Mouse (Mus musculus) mouse embryonic stem cell (cell line): ENCODE measurements around the gene Macc1.
"Not testable (repeated sequence)": the region's sequence is repeated elsewhere in the genome, so short reads cannot be mapped to it uniquely, and the experiment has no call there.

Experiments used
- in situ Hi-C, 2 experiments: fragments of 300-500 bp; cut with MboI; formaldehyde crosslinking; loops; 1 replicate in 1 of 2; 3 replicates in 1 of 2; pipeline ENCODE4 v1.14.3; 2019 to 2020; ENCODE audit warnings: low sequenced_read_pairs in 2 of 2, low pct_unique_long_range_greater_than_20kb in 1 of 2, mixed read lengths in 1 of 2; ENCODE audit not compliant: unreplicated experiment in 1 of 2

Macc1 gene

DNA sequence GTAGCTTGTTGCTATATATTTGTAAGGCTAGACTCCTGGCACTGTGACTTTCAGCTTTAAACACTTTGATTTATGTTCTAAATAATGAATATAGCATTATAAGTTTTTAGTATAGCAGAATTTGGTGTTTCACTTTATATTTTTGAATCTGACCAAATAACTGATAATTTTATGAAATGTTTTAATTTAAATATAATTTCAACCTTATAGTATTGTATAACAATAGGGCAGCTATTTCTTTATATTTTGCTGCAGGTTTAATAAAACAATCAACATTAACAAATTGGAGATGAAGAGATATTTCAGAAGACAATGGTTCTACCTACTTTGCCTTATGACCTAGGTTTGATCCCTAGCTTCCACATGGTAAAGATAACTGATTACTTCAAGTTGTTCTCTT is at the start of gene Macc1:
Macc1 (plus strand) TSS at position 301 of the 400 bp plus-strand sequence.
- in situ Hi-C loops, result no loop called here

DNA sequence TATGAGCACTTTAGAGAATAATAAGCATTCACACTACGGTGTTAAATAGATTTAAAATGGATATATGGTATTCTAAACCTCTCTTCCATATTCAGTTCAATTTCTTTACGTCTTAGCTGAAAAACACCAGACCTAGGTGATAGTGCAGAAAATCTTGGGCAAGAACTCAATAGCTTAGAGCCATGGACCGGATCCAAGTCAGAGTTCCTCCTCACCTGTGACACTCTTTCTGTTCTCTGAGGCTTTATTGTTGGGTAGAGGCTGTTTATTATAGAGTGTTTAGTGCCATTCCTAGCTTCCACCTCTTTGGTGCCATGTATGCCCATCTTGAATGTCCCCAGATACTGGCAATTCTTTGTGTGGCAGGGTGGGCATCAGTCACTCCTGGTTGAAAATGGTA is 49.6 kb upstream of the Macc1 start:
- in situ Hi-C loops, result no loop called here

DNA sequence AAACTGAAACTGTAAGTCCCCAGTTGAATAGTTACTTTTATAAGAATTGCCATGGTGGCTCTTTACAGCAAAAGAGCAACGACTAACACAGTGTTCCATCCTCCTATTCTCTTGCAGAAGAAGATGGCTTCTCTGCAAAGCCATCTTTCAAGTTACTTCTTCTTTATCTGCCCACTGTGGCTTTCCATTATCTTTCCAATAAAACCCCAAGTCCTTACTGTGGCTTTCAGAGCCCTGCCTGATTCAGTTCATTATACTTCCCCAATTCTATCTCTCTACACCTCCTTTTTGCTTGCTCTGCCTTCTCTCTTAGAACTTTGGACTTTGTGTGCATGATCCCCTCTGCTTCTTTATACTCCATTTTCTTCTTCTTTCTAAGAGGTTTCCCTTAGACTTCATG is 45.3 kb upstream of the Macc1 start:
- in situ Hi-C loops, result no loop called here

DNA sequence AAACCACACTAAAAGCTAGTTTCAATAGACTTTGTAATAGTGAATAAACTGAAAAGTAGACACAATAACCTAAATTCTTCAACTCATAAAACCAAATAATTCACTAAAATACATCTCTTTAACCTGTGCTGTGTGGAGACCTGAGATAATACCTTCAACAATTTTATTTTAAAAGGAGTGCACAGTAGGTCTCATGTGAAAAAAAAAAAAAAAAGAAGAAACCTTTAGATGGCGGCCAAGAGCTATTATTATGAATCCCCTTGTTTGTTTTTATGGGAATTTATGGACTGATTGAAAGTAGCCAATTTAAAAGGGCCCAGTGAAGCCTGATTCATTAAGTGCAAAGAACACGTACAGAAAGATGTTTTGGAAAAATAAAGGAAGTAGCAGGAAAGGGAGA is 44.0 kb upstream of the Macc1 start:
- in situ Hi-C loops, result no loop called here

DNA sequence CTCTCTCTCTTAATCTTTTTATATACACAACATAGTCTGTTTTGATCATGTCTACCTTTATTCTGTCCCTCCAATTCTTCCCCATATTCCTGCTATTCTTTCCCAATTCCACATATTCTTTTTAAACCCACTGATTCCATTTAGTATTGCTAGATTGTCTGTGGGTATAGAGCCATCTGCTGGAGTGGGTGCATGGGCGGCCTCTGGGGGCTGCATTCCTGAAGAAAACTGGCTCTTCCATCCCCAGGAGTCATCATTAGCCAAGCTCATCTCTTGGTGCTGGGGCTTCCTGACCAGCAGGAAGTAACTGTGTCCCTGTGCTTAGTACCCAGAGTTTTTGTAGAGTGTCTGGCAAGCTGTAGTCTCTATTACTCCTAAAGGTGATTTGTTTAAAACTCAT is 42.1 kb upstream of the Macc1 start:
- in situ Hi-C loops, result no loop called here

DNA sequence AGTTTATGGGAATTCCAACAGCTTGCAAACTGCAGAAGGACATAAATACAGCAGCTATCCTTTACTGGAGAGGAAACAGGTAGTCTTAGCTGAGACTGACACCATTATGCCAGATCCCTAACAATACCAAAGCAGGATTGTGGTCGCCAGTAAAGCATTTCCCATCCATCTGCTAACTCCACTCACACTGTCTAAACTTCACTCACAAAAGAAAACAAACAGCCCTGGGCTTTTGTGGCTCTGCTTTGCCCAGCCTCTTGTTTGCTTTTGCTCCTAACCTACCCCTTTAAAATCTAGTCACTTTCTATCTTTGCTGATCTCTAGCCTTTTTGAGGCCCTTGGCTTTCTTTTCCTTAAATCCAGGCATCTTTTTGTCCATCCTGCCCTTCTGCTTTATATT is 40.5 kb upstream of the Macc1 start:
- in situ Hi-C loops, result no loop called here

DNA sequence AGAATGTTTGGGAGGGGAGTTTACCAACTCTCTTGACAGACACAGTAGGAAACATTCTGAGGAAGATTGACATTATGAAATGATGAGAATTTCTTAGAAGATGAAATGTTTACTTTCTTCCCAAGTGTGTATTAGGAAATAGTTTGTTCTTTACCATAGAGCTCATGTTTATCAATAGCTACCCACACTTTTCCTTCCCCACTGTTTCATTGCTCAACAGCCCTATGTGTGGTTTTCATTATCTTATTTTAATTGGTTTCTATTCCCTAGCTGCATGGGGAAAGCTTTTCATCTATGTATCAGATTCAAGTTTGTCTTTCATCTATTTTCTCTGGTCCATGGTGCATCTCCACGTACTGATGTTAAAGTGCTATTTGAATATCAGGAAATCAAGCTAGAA is 37.8 kb upstream of the Macc1 start:
- in situ Hi-C loops, result no loop called here

DNA sequence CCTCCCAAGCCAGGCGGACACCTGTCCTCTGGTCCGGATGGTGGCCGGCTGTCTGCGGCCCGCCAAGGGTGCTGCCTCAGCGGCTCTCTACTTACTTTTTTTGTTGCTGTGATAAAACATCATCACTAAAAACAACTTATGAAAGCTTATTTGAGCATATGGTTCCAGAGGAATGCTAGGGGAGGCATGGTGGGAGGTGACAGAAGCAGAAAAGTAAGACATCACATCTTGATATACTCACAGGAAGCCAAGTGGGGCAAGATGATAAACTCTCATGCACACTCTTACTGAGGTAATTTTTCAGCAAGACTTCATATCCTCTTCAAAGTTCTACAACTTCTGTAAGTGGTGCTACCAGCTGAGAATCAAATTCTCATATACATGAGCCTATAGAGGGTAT is 22.5 kb upstream of the Macc1 start:
- in situ Hi-C loops, result no loop called here

DNA sequence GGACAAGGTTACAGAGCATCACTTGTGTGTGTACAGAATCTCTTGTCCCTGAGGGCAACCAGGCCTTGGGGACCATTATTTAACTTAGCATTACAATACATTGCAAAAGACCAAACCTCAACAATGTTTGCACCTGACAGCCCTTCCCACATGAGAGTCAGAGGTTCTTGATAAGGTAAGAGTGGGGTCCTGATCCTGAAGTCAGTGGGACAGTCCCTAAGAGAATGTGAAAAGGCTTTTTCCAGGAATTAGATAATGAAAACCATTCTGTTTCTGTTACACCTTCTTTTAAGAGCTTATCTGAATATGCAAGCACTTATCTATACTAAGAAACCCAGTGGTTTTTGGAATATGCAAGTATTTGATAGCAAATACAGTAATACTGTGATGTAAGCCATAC is 10.5 kb upstream of the Macc1 start:
- in situ Hi-C loops, result no loop called here

DNA sequence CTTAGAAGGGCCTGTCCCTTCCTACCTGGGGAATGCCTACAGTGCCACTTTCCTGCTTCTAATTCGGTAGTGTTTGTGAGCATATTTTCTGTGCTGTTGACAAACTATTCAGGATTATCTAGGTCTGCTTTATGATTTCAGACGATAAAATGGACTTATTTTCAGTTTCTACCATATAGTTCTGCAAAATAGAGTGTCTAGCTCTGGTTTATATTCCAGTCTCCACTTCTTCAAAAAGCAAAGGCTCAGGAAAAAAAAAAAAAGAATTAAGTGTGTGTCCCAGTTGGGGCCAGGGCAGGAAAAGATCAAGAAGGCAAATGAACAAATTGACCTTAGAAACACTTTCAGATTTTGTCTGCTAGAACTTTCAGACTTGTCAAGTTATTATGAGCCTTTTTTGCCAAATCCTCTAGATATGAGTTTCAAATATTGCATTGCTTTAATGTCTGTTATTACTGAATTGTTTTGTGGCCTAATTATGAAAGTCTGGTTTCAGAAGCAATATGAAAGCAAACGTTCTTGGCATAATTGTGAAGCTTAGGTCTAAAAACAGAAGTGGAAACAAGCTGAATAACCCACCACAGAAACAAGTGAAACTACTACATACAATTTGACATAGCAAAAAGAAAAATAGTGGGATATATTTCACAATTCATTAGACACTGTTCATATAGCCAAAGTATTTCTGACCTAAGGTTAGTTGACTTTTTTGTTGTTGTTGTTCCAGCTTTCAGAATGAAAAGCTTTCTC is 881 bp upstream of the Macc1 start:
- in situ Hi-C loops, result no loop called here

DNA sequence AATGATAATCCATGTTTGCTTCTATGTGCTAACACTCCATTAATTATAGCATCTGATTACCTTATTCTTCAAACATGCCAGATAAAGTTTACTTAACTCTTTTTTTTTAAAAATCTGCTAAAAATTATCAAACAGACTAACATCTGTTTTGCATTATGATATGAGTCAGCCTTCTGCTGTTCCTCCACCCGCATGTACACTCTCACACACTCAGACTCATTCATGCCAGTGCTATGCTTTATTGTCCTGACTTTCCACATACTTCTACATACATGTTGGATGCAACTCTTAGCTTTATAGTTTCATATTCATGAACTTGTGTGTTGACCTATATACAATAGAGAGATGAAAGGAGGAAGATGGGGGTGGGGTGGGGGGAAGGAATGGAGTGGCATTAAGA is 4.7 kb downstream of the Macc1 start:
- in situ Hi-C loops, result no loop called here

DNA sequence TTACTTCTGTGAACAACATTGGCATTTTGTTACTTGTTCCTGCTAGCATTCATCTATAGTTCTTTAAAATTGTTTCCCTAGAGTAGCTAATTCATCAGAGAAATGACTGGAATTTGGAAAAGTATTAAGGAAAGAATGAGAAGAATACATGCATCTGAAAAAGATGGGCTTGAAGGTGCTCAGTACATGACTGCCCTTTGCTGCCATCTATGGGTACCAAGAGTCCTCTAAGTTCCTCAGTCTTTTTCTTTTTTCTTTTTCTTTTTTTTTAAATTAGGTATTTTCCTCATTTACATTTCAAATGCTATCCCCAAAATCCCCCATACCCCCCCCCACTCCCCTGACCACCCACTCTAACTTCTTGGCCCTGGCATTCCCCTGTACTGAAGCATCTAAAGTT is 11.3 kb downstream of the Macc1 start:
- in situ Hi-C loops, result no loop called here

DNA sequence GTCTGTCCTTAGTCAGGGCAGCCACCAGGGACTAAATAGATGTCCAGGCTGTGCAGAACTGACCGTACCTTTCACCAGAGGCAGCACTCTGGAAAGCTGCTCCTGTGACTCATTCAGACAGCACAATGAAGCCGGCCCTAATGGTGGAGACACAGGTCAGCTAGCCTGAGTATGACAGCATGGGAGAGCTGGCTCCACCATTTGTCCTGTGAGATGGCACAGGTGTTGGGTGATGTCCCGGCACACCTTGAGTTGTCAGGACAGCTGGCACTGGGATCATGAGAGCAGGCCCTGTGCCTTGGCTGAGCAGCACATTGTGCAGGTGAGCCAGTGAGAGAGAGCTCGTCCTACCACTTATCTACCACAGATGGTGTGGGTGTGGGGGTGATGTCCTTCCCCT is 16.6 kb downstream of the Macc1 start:
- in situ Hi-C loops, result no loop called here

DNA sequence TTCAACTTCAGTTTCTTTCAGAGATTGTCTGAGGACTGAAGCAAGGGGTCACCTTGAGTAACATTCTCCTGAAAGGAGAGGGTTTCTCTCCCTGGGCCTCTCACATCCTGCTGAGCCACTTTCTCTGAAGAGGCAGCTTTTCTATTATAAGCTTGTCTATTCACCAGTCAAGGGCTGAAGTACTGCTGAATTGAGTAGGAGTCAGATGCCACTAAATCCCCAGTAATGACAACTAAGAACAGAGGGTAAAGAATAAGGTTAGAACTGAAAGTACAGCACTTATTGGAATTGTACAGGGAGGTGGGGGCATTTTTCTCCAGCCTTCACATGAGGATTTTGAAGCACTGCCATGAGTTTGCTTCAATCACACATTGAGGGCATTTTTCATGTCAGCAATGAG is 19.3 kb downstream of the Macc1 start:
- in situ Hi-C loops, result no loop called here

DNA sequence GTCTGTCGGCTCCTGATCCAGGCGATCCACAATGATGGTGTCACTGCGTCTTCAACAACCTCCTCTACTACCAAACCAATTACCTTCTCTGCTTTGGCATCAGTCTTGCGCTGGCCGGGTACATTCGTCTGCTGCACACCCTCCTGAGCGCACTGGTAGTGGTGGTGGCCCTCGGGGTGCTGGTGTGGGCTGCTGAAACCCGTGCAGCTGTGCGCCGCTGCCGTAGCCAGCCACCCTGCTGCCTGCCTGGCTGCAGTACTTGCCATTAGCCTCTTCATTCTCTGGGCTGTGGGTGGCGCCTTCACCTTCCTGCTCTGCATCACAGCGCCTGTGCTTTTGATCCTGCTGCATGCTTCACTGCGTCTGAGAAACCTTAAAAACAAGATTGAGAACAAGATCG is 38.5 kb downstream of the Macc1 start:
- in situ Hi-C loops, result not testable (repeated sequence)

DNA sequence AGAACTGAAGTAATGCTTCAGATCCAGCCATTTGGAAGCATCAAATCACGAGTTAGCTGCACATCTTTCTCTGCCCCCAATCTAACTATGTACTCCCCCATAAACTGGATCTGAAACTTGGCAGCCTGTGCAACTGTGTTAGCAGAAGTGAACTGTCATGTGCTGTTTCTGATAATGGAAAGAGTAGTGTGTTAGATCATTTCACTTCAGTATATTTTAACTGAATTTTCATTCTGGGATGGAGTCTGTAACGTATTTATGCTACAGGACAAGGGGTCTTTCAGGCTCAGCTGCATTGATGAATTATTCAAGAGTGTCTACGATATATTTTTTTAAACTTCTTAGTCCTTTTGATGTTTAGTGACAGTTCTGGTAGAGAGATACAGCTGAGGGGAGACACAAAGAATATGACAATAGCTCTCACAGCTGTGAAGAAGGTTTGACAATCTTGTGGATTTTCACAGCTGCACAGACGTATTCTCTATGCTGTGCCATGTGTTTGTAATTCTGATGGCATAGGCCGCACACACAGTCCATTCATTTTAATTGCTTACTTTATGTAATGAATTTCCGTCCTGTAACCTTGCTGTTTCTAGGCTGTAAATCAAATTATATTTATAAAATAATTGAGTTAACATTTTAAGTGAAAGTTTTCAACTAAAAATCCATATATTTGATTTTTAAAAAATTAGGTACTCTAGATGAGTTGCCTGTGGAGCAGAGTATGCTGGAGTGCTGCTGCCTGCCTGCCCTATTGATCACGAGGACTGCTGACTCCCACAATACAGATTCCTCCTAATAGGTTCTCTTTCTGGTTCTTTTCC is 43.6 kb downstream of the Macc1 start:
- in situ Hi-C loops, result no loop called here

DNA sequence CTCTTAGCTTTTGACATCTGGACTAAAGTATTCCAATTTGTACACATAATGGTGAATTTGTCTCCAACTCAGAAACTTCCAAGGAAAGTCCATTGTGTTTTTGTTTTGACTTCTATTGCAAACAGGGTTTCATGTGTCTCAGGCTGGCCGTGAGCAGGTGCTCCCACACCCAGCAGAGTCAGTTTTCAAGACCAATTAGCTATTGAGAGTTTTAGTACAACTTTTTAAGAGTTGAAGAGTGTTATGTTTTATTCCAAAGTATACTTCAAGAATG is 44.1 kb downstream of the Macc1 start:
- in situ Hi-C loops, result no loop called here

DNA sequence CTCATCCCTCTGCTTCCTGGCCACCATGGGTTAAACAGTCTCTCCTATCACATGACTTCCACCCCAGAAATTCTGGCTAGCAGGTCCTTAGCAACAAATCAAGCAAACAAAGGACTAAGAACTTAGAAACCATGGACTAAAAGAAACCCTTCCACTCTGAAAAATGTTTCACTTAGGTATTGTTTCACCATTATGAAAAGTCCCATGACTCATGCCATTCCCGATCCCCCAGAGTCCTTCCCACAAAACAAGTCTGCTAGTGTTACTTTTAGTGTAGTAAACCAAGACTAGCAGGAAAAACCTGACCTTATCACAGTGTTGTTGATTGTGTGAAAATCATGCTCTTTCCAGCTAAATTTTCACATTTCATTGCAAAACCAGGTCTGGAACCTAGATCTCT is 51.0 kb downstream of the Macc1 start:
- in situ Hi-C loops, result no loop called here

DNA sequence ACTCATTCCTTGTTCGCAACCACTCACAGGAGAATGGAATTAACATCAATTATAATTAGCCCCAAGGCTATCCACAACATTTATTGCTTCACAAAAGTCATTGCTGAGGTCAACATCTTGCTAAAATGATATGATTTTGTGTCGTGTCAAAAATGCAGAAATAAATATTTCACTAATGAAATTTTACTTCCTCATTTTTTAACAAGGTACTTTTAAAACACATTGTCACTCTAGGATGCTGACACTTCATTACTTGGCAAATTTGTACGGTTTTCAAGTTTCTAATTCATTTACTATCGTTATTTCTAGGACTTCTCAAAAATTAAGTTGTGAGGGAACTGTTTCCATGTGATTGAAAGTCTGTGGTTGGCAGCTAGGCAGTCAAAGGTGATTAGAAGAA is 55.8 kb downstream of the Macc1 start:
- in situ Hi-C loops, result no loop called here

DNA sequence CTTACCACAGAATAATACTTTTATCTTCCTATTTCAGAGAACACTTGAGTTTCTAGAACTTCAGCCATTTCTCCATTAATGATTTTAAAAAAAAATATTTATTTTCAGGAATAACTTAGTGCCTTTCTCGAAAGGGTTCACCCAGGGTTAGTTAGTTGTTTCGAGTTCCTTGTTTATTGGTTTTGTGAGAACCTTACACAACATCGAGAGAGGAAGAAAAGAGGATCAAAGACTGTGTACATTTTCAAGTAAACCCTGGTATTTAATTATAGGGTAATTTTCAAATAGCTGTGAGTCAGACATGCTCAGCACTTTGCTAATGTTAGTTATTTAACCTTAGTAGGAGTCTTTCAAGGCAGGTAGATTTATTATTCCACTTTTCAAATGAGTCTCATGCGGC is 58.3 kb downstream of the Macc1 start:
- in situ Hi-C loops, result no loop called here
